Mouse (Mus musculus) spleen, embryonic (tissue): ENCODE measurements around the gene Serpinb9c.
"Not testable (repeated sequence)": the region's sequence is repeated elsewhere in the genome, so short reads cannot be mapped to it uniquely, and the experiment has no call there.

ENCODE experiments used
- CTCF ChIA-PET: fragments of 350-600 bp; sonication (Branson Sonifier 250); formaldehyde crosslinking; loops from one replicate; lab custom pipeline; 2022; lab: Charles Lee

Serpinb9c gene

GRCm38 (mm10) chr13:33159642-33160041 lies at the start of gene Serpinb9c:
Gene Serpinb9c (minus strand): TSS chr13:33159742.
- CTCF ChIA-PET, result no interaction called here

GRCm38 (mm10) chr13:33199740-33200139 lies 40.2 kb upstream of the Serpinb9c start:
- CTCF ChIA-PET, result no interaction called here

GRCm38 (mm10) chr13:33192659-33193058 lies 33.1 kb upstream of the Serpinb9c start, which contains the start of gene Serpinb9d:
Gene Serpinb9d (plus strand): TSS chr13:33192959.
- CTCF ChIA-PET, result no interaction called here

- CTCF ChIA-PET, result not testable (repeated sequence)
These were observed 30.9 kb upstream of the Serpinb9c start for GRCm38 (mm10) chr13:33190486-33190885.

GRCm38 (mm10) chr13:33141435-33141834 lies 18.1 kb downstream of the Serpinb9c start:
- CTCF ChIA-PET, result no interaction called here

- CTCF ChIA-PET, result no interaction called here
These were observed 21.8 kb downstream of the Serpinb9c start for GRCm38 (mm10) chr13:33137717-33138116.

GRCm38 (mm10) chr13:33113054-33113453 lies 46.5 kb downstream of the Serpinb9c start:
- CTCF ChIA-PET, result no interaction called here

GRCm38 (mm10) chr13:33105626-33106025 lies 53.9 kb downstream of the Serpinb9c start:
- CTCF ChIA-PET, result no interaction called here
